Mouse (Mus musculus): ENCODE results near the gene Bloc1s3.

DNA sequence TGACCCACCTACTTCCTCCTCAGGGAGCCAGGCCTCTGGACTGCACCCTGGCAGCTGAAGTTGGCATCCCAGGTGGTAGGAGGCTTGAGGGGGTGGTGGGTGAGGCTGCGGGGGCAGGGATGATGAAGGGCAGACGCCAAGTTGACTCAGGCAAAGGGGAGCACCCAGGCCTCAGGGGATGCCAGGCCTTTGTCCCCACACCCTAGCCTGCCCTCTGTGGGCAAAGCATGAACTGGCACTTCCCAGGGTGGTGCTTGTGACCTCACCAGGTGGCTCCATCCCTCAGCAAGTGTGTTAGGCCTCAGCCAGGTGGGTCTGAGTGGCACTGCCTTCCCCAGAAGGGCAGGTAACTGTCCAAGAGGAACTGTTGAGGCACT lies 16.9 kb upstream of the Bloc1s3 start:
- TF ChIP-seq CTCF (IDR thresholded peaks at IDR 0.05; ENCODE audit: low read depth) (peak; percentile 48), EP300 (optimal IDR thresholded peaks at IDR 0.05) (no peak)

All from stomach, postnatal 0 days (tissue).